Mouse (Mus musculus) embryonic facial prominence, embryonic 11.5 days (tissue): ENCODE measurements around the gene Inha. TPM values are rescaled to one million over a fixed set of nuclear protein-coding genes. Genes with fewer than 3 reads are reported as not detected.

Experiments
- ATAC-seq: fragments of 200-750 bp; cut with Nextera tagmentation; replicated peaks from 2 replicates; pipeline ENCODE4 v1.8.0; 2017; ENCODE audit warnings: low read depth; ENCODE audit not compliant: insufficient number of reproducible peaks, low FRiP score, low TSS enrichment
- DNase-seq: peaks from one replicate; pipeline ENCODE4 v3.0.0-alpha.2; 2015; ENCODE audit warnings: low spot score
- H3K27ac ChIP-seq: fragments of 300-500 bp; sonication (generic); replicated peaks from 2 replicates; pipeline ENCODE4 v1.5.1; 2014; ENCODE audit warnings: mild to moderate bottlenecking, low read depth, low read length, control low read depth
- H3K27me3 ChIP-seq: fragments of 300-500 bp; sonication (generic); 2 replicates; pipeline ENCODE4 v1.6.1; 2014; ENCODE audit warnings: mild to moderate bottlenecking, low read length, moderate library complexity, mixed read lengths; ENCODE audit not compliant: control insufficient read depth, insufficient read depth
- H3K36me3 ChIP-seq: fragments of 300-500 bp; sonication (generic); replicated peaks from 2 replicates; pipeline ENCODE4 v1.6.1; 2014; ENCODE audit warnings: low read depth, mild to moderate bottlenecking, low read length, moderate library complexity, mixed read lengths; ENCODE audit not compliant: control insufficient read depth, insufficient read depth
- H3K4me1 ChIP-seq: fragments of 300-500 bp; sonication (generic); 2 replicates; pipeline ENCODE4 v1.6.1; 2014; ENCODE audit warnings: low read length, mixed read lengths; ENCODE audit not compliant: control insufficient read depth, insufficient read depth
- H3K4me2 ChIP-seq: fragments of 300-500 bp; sonication (generic); 2 replicates; pipeline ENCODE4 v1.6.1; 2014; ENCODE audit warnings: low read depth, mild to moderate bottlenecking, control low read depth, low read length, moderate library complexity
- H3K4me3 ChIP-seq: fragments of 300-500 bp; sonication (generic); 2 replicates; pipeline ENCODE4 v1.5.1; 2014; ENCODE audit warnings: low read depth, low read length, control low read depth
- H3K9ac ChIP-seq: fragments of 300-500 bp; sonication (generic); replicated peaks from 2 replicates; pipeline ENCODE4 v1.6.1; 2014; ENCODE audit warnings: mild to moderate bottlenecking, control low read depth, low read length
- H3K9me3 ChIP-seq: fragments of 300-500 bp; sonication (generic); replicated peaks from 2 replicates; pipeline ENCODE4 v1.6.1; 2016; ENCODE audit warnings: mild to moderate bottlenecking, low read length, inconsistent platforms, mixed read lengths; ENCODE audit not compliant: control insufficient read depth
- WGBS: fragments of 180-500 bp; shearing (Covaris S2); extraction: QIAGEN DNeasy Blood & Tissue Kit; methylation state at CpG from one replicate; pipeline ENCODE4 v1.1.7; 2014; 5-methylcytosine and 5-hydroxymethylcytosine counted together
- polyA plus RNA-seq: library from polyadenylated mRNA; unstranded; fragments of >200 nt; fragmentation: Nextera tagmentation; extraction: Ambion mirVana; gene quantifications from 2 replicates; pipeline ENCODE4 v1.2.1, GENCODE M21; 2014

Gene Inha
- polyA plus RNA-seq, 1 experiment from 2014 or later: 1.9 TPM

DNA sequence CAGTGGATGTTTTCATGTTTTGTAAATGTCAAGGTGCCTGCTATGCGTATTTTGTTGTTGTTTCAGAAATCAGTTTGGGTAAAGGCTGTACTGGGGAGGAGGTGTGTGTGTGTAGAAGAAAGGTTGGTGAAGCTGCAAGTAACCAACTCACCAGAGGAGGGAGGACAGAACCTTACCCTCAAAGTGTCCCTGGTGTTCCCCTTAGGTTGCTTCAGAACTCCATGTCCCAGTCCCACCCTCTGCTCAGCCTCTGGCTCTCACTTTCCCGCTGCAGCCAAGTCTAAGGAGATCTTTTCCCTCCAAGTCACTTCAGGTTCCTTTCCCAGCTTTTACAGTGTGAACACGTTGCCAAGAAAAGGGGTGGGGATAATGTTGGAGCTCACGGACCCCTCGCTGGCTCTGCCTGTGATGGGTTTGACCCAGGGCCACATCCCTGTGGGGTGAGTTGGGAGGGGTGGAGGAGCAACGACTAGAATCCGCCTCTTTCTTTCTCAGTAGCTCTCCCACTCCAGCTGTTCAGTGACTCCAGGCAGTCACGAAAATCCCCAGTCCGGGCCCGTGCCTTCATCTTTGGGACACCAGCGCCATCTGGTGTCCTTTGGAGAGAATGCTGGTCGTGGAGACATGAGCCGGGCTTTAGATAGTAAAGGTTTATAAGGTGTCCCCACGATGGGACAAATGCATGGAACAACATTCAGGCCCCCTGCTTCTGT lies 39.5 kb upstream of the Inha start:
- Histone ChIP-seq H3K27ac (no peak overlapping the region), H3K4me2 (no peak overlapping the region)

GRCm38 (mm10) chr1:75469287-75469825 lies 37.5 kb upstream of the Inha start:
- DNase-seq (no peak), ATAC-seq (no peak)
- H3K9ac ChIP-seq: no peak overlapping the region
- no peak overlapping the region for H3K27ac ChIP-seq
- H3K4me3 ChIP-seq: no peak overlapping the region
- no peaks in the 10 kb centered on the region for H3K9me3 ChIP-seq
- no peaks in the 10 kb centered on the region for H3K36me3 ChIP-seq
- H3K27me3 ChIP-seq: peaks cover 2% of the 10 kb centered on the region; the same call in 1 of the 2 replicates
- no peak overlapping the region for H3K4me2 ChIP-seq
- 80% methylated on average over 17 of the region's 17 CpGs for WGBS
- H3K4me1 ChIP-seq: no peaks in the 10 kb centered on the region; the same call in 1 of the 2 replicates

More for the DNA sequence above, 39.5 kb upstream of the Inha start:
- peak; percentile 68 for ATAC-seq
- H3K4me1 ChIP-seq: no peaks in the 10 kb centered on the region; the same call in 1 of the 2 replicates
- H3K36me3 ChIP-seq: no peaks in the 10 kb centered on the region
- peak; percentile 92 for DNase-seq
- no peaks in the 10 kb centered on the region for H3K9me3 ChIP-seq
- peaks cover 2% of the 10 kb centered on the region; the same call in 1 of the 2 replicates for H3K27me3 ChIP-seq
- no peak overlapping the region for H3K4me3 ChIP-seq
- 8% methylated on average over 14 of the region's 14 CpGs for WGBS
- peak overlapping the region; percentile 18 for H3K9ac ChIP-seq

DNA sequence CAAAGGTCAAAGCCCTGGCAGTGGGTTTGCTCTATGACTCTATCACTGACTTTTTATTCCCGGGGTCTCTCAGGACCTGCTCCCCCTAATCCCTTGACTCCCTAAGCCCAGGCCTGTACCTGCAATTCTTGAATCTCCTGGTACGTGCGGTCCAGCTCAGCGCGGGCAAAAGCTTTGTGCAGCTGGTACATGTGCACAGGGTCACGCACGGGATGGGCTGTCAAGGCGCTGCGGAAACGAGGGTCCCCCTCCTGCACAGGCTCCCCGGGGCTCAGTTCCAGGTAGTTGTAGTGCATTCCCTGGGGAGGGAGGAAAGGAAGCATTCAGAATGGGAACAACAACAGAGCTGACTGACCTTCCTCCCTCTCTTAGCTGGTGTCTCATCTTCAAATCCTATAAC lies 30.4 kb upstream of the Inha start:
- WGBS: 92% methylated on average over 11 of the region's 11 CpGs
- DNase-seq: no peak
- Histone ChIP-seq H3K27me3 (peaks cover 3% of the 10 kb centered on the region; the same call in 1 of the 2 replicates), H3K4me2 (no peak overlapping the region), H3K9me3 (no peaks in the 10 kb centered on the region), H3K36me3 (peaks cover 14% of the 10 kb centered on the region), H3K27ac (no peak overlapping the region), H3K4me3 (no peak overlapping the region), H3K9ac (no peak overlapping the region), H3K4me1 (peaks cover 5% of the 10 kb centered on the region; the same call in 1 of the 2 replicates)
- no peak for ATAC-seq

- DNase-seq (peak; percentile 87), ATAC-seq (no peak; the same call in 1 of the 2 replicates)
- Histone ChIP-seq H3K9ac (no peak overlapping the region), H3K9me3 (no peaks in the 10 kb centered on the region), H3K27me3 (peaks cover 5% of the 10 kb centered on the region; the same call in 1 of the 2 replicates), H3K4me2 (peak overlapping the region; percentile 19), H3K4me3 (peak overlapping the region; percentile 9), H3K27ac (no peak overlapping the region), H3K4me1 (peaks cover 5% of the 10 kb centered on the region; the same call in 1 of the 2 replicates), H3K36me3 (peaks cover 14% of the 10 kb centered on the region)
- WGBS: 12% methylated on average over 35 of the region's 35 CpGs
These were observed 29.5 kb upstream of the Inha start for GRCm38 (mm10) chr1:75477264-75477965.

DNA sequence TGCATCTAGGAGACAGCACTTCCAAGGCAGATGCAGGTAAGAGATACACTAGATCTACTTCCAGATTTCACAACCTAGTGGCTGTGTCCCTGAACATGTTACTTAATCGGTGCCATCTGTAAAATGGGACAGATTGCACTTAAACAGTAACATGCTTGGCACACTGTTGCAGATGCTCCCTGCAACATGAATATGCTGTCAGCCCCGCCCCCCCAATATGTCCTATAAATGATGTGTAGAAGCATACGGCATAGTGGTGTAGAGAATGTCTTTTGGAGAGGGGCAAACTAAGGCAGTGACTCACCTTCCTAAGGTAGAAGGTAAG lies 28.9 kb upstream of the Inha start:
- Histone ChIP-seq H3K9me3 (no peaks in the 10 kb centered on the region), H3K27ac (no peak overlapping the region), H3K27me3 (peaks cover 10% of the 10 kb centered on the region; the same call in 1 of the 2 replicates), H3K4me3 (peak overlapping the region; percentile 76), H3K36me3 (peaks cover 14% of the 10 kb centered on the region), H3K4me2 (peak overlapping the region; percentile 91), H3K9ac (no peak overlapping the region), H3K4me1 (peaks cover 5% of the 10 kb centered on the region; the same call in 1 of the 2 replicates)
- no peak for ATAC-seq
- WGBS: 50% methylated on average over 3 of the region's 3 CpGs
- no peak for DNase-seq

- peak; percentile 53 for DNase-seq
- Histone ChIP-seq H3K27me3 (peaks cover 11% of the 10 kb centered on the region; the same call in 1 of the 2 replicates), H3K9ac (peak overlapping the region; percentile 70), H3K4me2 (peak overlapping the region; percentile 91), H3K9me3 (no peaks in the 10 kb centered on the region), H3K4me3 (peak overlapping the region; percentile 76), H3K36me3 (peaks cover 14% of the 10 kb centered on the region), H3K27ac (peak overlapping the region; percentile 56; the same call in 1 of the 2 replicates), H3K4me1 (peaks cover 5% of the 10 kb centered on the region; the same call in 1 of the 2 replicates)
- ATAC-seq: no peak; the same call in 1 of the 2 replicates
- WGBS: under 1% methylated on average over 19 of the region's 25 CpGs
These were observed 28.4 kb upstream of the Inha start for GRCm38 (mm10) chr1:75478497-75478896.

DNA sequence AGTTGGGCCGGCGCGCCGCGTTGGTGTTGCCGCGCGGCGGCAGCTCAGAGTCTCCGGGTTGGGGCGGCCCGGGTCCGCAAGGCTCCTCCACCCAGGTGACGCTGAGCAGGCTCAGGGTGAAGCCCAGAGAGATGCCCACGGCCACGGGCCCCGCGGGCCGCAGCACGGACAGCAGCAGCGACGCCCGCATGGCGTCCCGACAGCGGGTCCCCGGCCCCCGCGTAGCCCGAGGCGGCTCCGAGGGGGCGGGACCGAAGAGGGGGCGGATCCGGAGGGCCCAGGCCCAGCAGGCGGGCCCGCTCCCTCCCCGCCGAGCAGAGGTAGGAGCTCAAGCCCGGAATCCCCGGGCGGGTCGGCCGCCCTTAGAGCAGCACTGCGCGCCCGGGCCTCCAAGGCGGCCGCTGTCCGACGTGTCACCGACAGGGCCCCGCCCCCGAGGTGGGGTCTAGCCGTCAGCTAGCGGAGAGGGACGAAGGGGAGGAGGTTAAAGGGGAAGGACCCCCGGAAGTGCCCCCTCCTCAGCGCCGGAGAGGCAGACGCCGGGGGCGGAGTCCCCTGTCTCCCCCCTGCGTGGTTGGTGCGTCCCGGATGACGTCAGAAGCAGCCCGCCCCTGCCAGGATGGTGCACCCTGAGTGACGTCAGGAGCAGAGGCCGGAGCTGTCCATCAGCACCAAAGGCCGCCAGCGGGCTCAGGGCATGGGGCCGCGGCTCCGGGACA lies 27.8 kb upstream of the Inha start, which contains the start of the genes Chpf and Tmem198:
Chpf (minus strand) TSS at position 392 of the 719 bp plus-strand sequence.
Tmem198 (plus strand) TSS at position 617 of the 719 bp plus-strand sequence.
- DNase-seq (peak; percentile 99), ATAC-seq (peak; percentile 87)
- peak within 1 kb of the TSS; percentile 91 for H3K4me2 ChIP-seq
- H3K36me3 ChIP-seq: peaks cover 14% of the 10 kb centered on the region
- under 1% methylated on average over 74 of the region's 76 CpGs for WGBS
- peak within 1 kb of the TSS; percentile 76 for H3K4me3 ChIP-seq
- no peaks in the 10 kb centered on the region for H3K9me3 ChIP-seq
- peak within 1 kb of the TSS; percentile 56 for H3K27ac ChIP-seq
- H3K9ac ChIP-seq: peak within 1 kb of the TSS; percentile 70
- H3K27me3 ChIP-seq: peaks cover 11% of the 10 kb centered on the region; the same call in 1 of the 2 replicates
- peaks cover 5% of the 10 kb centered on the region; the same call in 1 of the 2 replicates for H3K4me1 ChIP-seq
